Mouse (Mus musculus) CD4-positive, CD25-positive, alpha-beta regulatory T cell, adult 9 weeks (primary cell): Measurements from ENCODE around the gene Gpr152. TPM values are rescaled to one million over a fixed set of nuclear protein-coding genes. Genes with fewer than 3 reads are reported as not detected.

Source experiments
- polyA plus RNA-seq: library from polyadenylated mRNA; unstranded; fragments of 100-300 nt; shearing (Covaris generic); gene quantifications from one replicate; pipeline ENCODE4 v1.2.1, GENCODE M21; 2017

Gene Gpr152
- not detected for polyA plus RNA-seq

DNA sequence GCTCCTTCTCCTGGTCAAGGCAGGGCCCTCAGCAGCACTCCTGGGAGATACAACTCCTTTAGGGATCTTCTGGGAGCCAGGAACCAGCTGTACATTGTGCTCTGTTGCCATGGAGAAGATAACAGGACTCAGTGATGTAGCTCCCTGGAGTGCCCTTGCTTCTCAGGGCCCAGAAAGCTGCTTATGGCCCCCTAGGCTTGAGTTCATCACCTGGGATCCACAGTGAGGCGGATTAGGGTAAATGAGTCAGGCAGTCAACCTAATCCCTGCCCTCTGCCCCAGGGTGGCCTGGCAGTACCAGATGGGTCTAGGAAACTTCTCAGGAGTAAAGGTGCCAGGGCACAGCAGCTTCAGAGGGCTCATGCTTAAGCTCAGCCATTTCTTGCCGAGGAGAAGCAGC is at the start of gene Gpr152:
Gene Gpr152, plus strand, starts transcription at position 342 of the 400 bp plus-strand sequence.

DNA sequence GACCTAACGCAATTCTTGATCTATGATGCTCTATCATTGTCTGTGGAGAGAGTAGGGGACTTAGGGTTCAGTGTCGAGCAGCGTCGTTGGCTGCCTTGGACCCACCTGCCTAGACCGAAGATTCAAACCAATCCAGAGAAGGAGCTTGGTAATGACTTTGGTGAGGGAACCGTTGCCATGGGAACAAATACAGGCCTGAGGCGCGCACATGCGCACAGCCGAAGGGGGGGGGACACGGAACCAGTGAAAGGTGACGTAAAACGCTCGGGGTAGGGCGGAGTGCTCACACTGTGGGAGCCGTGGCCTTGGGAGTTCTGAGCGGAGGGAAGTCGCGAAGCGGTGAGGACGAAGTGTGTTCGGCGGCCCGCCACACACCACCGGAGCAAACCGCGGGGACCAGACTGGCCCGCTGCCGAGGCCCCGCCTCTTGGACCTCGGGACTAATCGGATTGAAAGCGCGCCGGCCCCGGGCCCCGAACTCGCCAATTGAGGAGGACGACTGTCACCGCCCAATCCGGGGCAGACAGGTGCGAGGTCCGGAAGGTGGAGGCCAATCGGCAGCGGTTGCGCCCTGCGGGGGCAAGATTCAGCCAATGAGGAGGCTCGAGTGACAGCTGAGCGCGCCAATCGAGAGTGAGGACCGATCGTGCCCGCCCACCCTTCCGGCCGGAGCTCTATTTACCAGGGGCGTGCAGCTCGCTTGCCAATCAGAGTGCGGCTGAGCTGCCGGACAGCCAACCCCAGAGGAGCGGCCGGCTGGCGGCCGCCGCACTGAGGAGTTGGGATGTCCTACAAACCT is 42.7 kb upstream of the Gpr152 start, which contains the start of gene Cdk2ap2:
Gene Cdk2ap2, plus strand, starts transcription at position 541 of the 799 bp plus-strand sequence.

DNA sequence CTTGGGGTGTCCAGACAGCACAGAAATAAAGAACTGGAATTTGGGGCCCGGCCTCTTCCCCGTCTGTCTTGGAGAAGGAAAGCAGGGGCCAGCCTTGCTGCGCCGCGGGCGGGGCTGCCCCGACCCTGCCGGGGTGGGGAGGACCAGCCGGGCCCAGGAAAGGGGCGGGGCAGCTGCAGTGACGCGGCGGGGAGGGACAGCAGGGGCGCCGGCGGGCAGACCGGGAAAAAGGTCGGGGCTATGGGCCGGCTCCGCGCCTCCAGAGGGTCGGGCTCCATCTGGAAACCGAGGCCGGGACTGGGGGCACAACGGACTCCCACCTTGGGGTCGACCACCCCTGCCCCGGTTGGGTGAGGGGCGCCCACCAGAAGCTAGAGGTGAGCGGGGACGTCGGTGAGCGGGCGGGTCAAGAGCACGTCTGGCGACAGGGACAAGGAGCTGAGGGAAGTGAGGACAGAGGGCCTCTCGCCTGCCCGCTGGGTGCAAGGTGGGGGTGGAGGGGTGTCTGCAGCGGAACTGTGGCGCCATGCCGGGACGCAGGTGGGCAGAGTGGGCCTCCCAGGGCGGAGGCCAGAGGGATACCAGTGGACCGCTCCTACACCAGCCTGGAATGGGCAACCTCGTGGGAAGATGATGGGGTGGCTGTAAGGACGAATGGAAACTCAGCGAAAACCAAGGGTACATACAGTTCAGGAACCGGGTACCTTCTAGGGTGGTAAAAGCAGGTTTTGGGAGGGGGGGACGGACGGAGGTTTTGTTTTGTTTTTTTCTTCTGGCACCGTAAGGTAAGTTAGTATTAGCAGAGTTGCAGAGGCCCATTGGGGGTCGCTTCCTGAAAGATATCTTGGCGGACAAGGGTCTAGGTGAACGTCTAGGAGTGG is 39.5 kb upstream of the Gpr152 start, which contains the start of gene Pitpnm1:
Gene Pitpnm1, plus strand, starts transcription at position 162 of the 881 bp plus-strand sequence.

DNA sequence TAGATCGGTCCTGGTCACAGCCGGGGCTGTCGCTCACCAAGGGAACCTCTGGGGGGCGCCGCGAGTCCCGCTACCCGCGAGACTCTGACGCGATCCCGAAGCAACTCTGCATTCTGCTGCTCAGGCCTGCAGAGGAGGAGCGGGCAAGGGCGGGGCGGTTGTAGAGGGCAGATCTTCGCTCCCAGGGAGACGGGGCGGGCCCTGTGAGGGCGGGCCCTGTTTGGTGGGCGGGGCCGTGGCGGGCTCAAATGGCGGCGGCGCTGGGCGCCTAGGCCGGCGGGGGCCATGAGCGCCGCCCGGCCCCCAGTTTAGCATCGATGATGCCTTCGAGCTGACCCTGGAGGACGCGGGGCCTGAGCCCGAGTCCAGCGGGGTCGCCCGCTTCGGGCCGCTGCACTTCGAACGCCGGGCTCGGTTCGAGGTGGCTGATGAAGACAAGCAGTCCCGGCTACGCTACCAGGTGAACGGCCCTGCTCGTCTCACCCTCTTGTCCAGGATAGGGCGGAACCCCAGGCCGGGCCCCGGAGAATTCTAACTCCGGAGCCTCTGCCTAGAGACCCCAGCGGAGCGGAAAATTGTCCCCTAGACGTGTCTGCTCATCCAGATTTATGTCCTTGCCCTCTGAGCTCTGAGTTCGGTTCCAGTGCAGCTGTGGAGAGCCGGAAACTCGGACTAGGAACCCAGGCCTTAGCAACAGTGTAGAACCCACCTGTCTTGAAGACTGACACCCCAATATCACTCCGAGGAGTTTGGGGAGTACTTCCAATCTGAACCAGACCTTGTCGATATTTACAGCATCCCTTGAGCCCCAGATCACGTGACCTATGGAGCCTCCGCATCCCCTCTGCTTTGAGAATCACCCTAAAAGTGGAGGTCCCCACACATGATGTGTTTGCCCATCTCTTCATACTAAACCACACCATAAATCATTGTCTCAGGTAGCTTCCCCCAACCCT is 13.6 kb upstream of the Gpr152 start, which contains the start of gene Aip:
Gene Aip, minus strand, starts transcription at position 118 of the 956 bp plus-strand sequence.

DNA sequence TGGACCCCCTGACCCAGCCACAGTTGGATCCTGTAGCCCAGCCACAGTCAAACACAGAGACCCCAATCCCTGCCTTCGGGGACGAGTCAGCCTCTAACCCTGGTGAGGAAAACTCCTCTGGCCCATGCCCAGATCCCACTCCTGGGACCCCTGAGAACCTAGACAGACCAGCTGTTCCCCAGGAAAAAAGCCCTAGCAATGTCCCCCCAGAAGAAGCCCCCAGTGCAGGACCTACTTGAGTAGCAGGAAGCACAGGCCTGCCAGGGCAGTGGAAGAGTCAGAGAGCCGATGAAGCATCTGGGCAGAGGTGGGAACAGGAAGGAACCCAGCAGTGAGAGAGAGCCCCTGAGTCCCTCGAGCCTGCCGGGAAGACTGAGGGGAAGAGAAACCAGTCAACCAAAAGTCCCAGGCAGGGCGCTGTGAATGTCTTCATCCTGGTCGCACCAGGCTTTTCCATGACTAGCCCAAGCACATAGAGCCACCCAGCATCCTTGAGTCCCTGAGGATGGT is 4.2 kb downstream of the Gpr152 start, which contains the start of gene Cabp4:
Gene Cabp4, minus strand, starts transcription at position 275 of the 510 bp plus-strand sequence.

DNA sequence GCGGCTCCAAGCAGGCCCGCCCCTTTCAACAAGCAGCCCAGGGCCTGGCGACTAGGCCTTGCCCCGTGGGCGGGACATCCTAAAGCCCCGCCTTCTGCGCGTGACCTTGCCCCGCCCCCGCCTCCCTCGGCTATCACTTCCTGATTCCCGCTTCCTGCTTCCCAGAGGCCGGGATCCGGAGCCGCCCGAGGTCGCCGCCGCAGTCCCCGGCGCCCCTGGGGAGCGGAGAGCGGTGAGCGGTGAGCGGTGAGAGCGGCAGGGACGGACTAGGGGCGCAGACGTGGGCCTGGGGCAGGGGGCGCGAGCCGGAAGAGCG is 8.9 kb downstream of the Gpr152 start, which contains the start of gene Coro1b:
Gene Coro1b, plus strand, starts transcription at position 129 of the 316 bp plus-strand sequence.

DNA sequence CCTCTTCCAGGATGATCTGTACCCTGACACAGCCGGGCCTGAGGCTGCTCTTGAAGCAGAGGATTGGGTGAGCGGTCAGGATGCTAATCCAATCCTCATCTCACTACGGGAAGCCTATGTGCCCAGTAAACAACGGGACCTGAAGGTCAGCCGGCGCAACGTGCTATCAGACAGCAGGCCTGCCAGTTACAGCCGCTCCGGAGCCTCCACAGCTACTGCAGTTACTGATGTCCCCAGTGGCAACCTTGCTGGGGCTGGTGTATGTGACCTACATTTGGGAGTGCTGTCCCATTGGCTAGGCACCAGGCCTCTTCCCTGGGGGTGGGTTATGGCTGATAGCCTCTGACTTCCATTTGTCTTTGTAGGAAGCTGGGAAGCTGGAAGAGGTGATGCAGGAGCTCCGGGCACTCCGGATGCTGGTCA is 13.7 kb downstream of the Gpr152 start, which contains the start of gene Ptprcap:
Gene Ptprcap, plus strand, starts transcription at position 373 of the 423 bp plus-strand sequence.

DNA sequence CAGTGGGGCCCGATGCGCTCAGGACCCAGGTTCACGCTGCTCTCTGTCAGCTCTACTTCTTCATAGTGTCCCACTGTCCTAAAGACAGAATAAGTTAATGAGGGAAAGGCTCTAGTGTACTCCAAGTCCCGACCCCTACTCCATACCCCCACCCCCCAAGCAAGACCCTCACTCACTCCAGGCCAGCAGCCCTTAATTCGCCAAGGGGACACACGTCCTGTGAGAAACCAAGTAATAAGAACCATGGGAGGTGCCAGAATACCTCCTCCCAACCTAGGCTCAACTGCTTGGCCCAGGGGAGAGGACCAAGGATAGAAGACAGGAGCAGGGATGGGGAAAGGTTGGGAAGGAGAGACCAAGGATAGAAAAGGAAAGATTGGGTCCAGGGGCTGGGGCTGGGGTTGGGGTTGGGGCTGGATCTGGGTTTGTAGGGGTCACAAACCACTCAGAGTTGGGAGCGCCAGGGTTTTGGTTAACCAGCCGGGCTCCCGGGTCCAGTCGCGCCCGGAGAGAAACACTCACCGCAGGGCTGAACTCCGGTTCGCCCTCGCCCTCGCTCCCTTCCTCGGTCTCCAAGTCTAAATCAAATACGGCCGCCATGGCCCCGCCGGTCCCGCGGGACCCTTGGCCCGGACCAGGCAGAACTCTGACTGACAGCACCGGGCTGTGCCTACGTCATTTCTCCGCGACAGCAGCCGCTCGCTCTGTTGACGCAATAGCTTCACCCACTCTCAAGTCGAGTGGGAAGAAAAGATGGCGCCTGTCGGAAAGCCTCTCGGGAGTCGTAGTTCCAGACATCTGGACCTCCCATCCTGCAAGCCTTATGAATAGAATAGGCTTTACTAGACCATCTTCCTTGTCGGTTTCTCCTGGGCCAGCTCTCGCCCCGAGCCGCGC is 23.3 kb downstream of the Gpr152 start, which contains the start of gene Rps6kb2:
Gene Rps6kb2, minus strand, starts transcription at position 709 of the 897 bp plus-strand sequence.

DNA sequence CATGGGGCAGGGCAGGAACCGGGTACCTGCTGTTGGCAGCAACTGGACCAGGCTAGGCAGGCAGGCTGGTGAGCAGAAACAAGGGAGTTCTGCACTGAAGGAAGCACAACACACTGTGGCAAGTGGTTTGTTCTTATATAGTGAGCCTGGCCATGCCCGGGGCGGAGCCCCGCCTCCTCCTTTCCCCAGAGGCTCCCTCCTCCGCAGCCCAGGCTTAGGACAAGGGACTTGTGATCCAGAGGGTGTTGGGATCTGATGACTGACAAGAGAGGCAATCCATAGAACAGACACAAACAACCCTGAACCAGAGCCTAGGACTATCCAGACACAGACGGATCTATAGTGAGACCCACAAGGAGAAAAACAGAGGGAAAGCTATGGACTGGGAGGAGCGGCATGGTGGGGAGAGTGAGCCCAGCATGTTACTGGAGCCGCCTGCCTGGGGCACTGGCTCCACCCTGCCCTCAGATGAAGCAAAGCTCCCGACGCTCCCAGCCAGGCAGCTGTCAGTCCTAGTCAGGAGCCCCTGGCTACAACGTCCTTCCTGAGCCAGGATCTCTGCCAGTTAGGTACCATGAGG is 35.9 kb downstream of the Gpr152 start, which contains the start of gene Carns1:
Gene Carns1, minus strand, starts transcription at position 112 of the 580 bp plus-strand sequence.

DNA sequence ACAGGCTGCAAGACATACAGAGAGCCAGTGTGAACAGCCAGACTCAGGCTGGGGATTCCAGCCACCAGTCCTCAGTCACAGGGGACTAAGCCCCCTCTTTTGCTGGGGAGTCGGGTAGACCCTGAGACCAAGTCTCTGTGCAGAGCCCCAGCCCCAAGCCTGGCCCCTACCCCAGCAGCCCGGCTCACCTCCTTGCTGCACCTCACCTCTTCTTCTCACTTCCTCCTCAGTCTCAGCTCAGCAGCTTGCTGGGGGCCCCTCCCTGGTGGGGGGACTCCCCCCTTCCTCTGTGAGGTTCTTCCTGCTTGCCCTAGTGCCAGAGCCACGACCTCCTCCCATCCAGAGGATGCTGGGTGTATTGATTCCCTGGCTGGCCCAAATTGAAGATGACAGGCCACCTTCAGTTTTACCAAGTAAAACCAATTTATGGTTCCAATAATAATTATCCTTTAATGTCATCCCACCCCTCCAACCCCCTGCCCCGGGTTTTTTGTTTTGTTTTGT is 51.3 kb downstream of the Gpr152 start, which contains the start of gene Tbc1d10c:
Gene Tbc1d10c, minus strand, starts transcription at position 454 of the 504 bp plus-strand sequence.

DNA sequence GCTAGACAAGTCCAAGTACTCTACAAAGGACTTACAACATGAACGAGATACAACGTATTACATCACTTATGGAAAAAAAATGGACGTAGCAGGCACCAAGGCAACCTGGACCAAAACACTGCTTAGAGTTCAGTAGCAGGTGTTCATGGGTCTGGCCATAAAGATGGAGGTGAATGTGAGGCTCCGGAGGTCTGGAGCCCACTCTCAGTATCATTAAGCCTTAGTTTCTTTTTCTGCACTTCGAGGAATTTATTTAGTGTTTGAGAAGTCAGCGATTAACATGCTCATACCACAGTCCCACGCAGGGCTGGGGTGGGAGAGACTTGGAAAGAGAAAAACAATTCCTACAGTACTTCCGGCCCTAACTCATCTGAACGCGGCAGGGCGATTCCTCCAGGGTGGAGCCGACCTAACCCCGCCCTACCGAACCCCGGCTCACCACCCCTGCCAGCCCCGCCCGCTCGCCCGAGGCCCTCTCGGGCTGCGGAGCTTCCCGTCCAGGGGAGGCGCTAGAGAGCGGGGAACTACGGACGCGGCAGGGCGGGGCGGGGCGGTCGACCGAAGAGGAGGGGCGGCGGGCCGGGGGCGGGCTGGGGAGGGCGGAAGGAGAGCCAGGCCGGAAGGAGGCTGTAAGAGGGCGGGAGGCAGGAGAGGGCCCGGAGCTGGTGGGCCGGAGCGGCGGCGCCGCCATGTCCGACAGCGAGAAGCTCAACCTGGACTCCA is 52.1 kb downstream of the Gpr152 start, which contains the start of gene Ppp1ca:
Gene Ppp1ca, plus strand, starts transcription at position 538 of the 723 bp plus-strand sequence.

Other genes starting within 250 kb of the Gpr152 start
- gene Tcirg1, start 232.7 kb upstream of the Gpr152 start, polyA plus RNA-seq: 63.1 TPM
- 259 TPM for gene Ndufs8, start 227.0 kb upstream of the Gpr152 start, polyA plus RNA-seq
- gene Aldh3b1, start 210.0 kb upstream of the Gpr152 start, polyA plus RNA-seq: 0.29 TPM
- gene Unc93b1, start 204.6 kb upstream of the Gpr152 start, polyA plus RNA-seq: 47.5 TPM
- gene Aldh3b3, start 181.1 kb upstream of the Gpr152 start, polyA plus RNA-seq: not detected
- not detected for gene Aldh3b2, start 167.5 kb upstream of the Gpr152 start, polyA plus RNA-seq
- gene Acy3, start 153.2 kb upstream of the Gpr152 start, polyA plus RNA-seq: 0.71 TPM
- not detected for gene Tbx10, start 147.0 kb upstream of the Gpr152 start, polyA plus RNA-seq
- 9.1 TPM for gene Nudt8, start 139.2 kb upstream of the Gpr152 start, polyA plus RNA-seq
- gene Gm49405, start 139.2 kb upstream of the Gpr152 start, polyA plus RNA-seq: 1.4 TPM
- gene Doc2g, start 136.5 kb upstream of the Gpr152 start, polyA plus RNA-seq: 2.1 TPM
- 169 TPM for gene Ndufv1, start 127.0 kb upstream of the Gpr152 start, polyA plus RNA-seq
- 708 TPM for gene Gstp1, start 101.8 kb upstream of the Gpr152 start, polyA plus RNA-seq
- gene Gstp2, start 93.8 kb upstream of the Gpr152 start, polyA plus RNA-seq: 3.2 TPM
- 149 TPM for gene Gstp3, start 80.2 kb upstream of the Gpr152 start, polyA plus RNA-seq
- gene Cabp2, start 58.2 kb upstream of the Gpr152 start, polyA plus RNA-seq: not detected
- 1,029 TPM for gene Cdk2ap2, start 42.6 kb upstream of the Gpr152 start, polyA plus RNA-seq
- gene Pitpnm1, start 39.8 kb upstream of the Gpr152 start, polyA plus RNA-seq: 346 TPM
- gene Aip, start 13.9 kb upstream of the Gpr152 start, polyA plus RNA-seq: 228 TPM
- 0.38 TPM for gene Cabp4, start 4.2 kb downstream of the Gpr152 start, polyA plus RNA-seq
- gene Coro1b, start 8.8 kb downstream of the Gpr152 start, polyA plus RNA-seq: 424 TPM
- gene Ptprcap, start 13.8 kb downstream of the Gpr152 start, polyA plus RNA-seq: 1,706 TPM
- gene Rps6kb2, start 23.6 kb downstream of the Gpr152 start, polyA plus RNA-seq: 58.8 TPM
- 11.0 TPM for gene Carns1, start 35.7 kb downstream of the Gpr152 start, polyA plus RNA-seq
- gene Tbc1d10c, start 51.5 kb downstream of the Gpr152 start, polyA plus RNA-seq: 828 TPM
- gene Ppp1ca, start 52.3 kb downstream of the Gpr152 start, polyA plus RNA-seq: 1,287 TPM
- 82.8 TPM for gene Rad9a, start 61.9 kb downstream of the Gpr152 start, polyA plus RNA-seq
- 39.2 TPM for gene Clcf1, start 74.5 kb downstream of the Gpr152 start, polyA plus RNA-seq
- not detected for gene AC109138.7, start 74.6 kb downstream of the Gpr152 start, polyA plus RNA-seq
- gene Pold4, start 92.1 kb downstream of the Gpr152 start, polyA plus RNA-seq: 139 TPM
- gene Ssh3, start 129.4 kb downstream of the Gpr152 start, polyA plus RNA-seq: 1.5 TPM
- 3.8 TPM for gene Ankrd13d, start 143.3 kb downstream of the Gpr152 start, polyA plus RNA-seq
- 52.5 TPM for gene Grk2, start 166.4 kb downstream of the Gpr152 start, polyA plus RNA-seq